Mouse (Mus musculus) midbrain, embryonic 14.5 days (tissue): ENCODE measurements at regions not wholly inside any gene's neighbourhood (a gene's known extent, or its start where the extent isn't known, plus 50 kb on each side); places are given as distances from the start of the nearest gene placed in this dataset.

Experiments used
- ATAC-seq: fragments of 200-750 bp; cut with Nextera tagmentation; 2 replicates; pipeline ENCODE4 v1.8.0; 2017; ENCODE audit warnings: moderate number of reproducible peaks, moderate library complexity; ENCODE audit not compliant: low FRiP score, low TSS enrichment
- DNase-seq: peaks from one replicate; pipeline ENCODE4 v3.0.0-alpha.2; 2015
- H3K27ac ChIP-seq: fragments of 300-500 bp; sonication (generic); replicated peaks from 2 replicates; pipeline ENCODE4 v1.5.1; 2014; ENCODE audit warnings: mild to moderate bottlenecking, low read depth, low read length, moderate library complexity
- H3K27me3 ChIP-seq: fragments of 300-500 bp; sonication (generic); 2 replicates; pipeline ENCODE4 v1.6.1; 2014; ENCODE audit warnings: low read length, control low read depth, mixed read lengths; ENCODE audit not compliant: control insufficient read depth, insufficient read depth
- H3K36me3 ChIP-seq: fragments of 300-500 bp; sonication (generic); 2 replicates; pipeline ENCODE4 v1.6.1; 2014; ENCODE audit warnings: low read length, control low read depth; ENCODE audit not compliant: control insufficient read depth, insufficient read depth
- H3K4me1 ChIP-seq: fragments of 300-500 bp; sonication (generic); 2 replicates; pipeline ENCODE4 v1.6.1; 2014; ENCODE audit warnings: mild to moderate bottlenecking, antibody characterized with exemption, low read length, control low read depth; ENCODE audit not compliant: control insufficient read depth, insufficient read depth
- H3K4me2 ChIP-seq: fragments of 300-500 bp; sonication (generic); 2 replicates; pipeline ENCODE4 v1.6.1; 2014; ENCODE audit warnings: mild to moderate bottlenecking, low read length, moderate library complexity
- H3K4me3 ChIP-seq: fragments of 300-500 bp; sonication (generic); replicated peaks from 2 replicates; pipeline ENCODE4 v1.5.1; 2014; ENCODE audit warnings: low read depth, low read length
- H3K9ac ChIP-seq: fragments of 300-500 bp; sonication (generic); replicated peaks from 2 replicates; pipeline ENCODE4 v1.6.1; 2014; ENCODE audit warnings: mild to moderate bottlenecking, low read length, moderate library complexity
- H3K9me3 ChIP-seq: fragments of 300-500 bp; sonication (generic); 2 replicates; pipeline ENCODE4 v1.6.1; 2016; ENCODE audit warnings: low read length, control low read depth, mixed read lengths; ENCODE audit not compliant: control insufficient read depth
- WGBS: fragments of 180-500 bp; shearing (Covaris S2); extraction: QIAGEN DNeasy Blood & Tissue Kit; methylation state at CpG from one replicate; pipeline ENCODE4 v1.1.7; 2014; 5-methylcytosine and 5-hydroxymethylcytosine counted together

GRCm38 (mm10) chr14:76928706-76929105 is 107.9 kb upstream of the Ccdc122 start:
- DNase-seq = no peak
- Histone ChIP-seq H3K4me1 (no peaks in the 10 kb centered on the region), H3K27ac (no peak overlapping the region), H3K9me3 (no peaks in the 10 kb centered on the region), H3K4me2 (no peak overlapping the region), H3K27me3 (no peaks in the 10 kb centered on the region), H3K4me3 (no peak overlapping the region), H3K9ac (no peak overlapping the region), H3K36me3 (no peaks in the 10 kb centered on the region)
- 95% methylated on average over 3 of the region's 3 CpGs for WGBS
- ATAC-seq = no peak

GRCm38 (mm10) chr14:76927245-76927806 is 109.2 kb upstream of the Ccdc122 start:
- Histone ChIP-seq H3K27ac (no peak overlapping the region), H3K27me3 (no peaks in the 10 kb centered on the region), H3K36me3 (no peaks in the 10 kb centered on the region), H3K9ac (no peak overlapping the region), H3K4me1 (no peaks in the 10 kb centered on the region), H3K4me2 (no peak overlapping the region), H3K4me3 (no peak overlapping the region), H3K9me3 (no peaks in the 10 kb centered on the region)
- DNase-seq = no peak
- WGBS = 79% methylated on average over 5 of the region's 5 CpGs
- no peak for ATAC-seq

GRCm38 (mm10) chr14:76926416-76926815 is 110.2 kb upstream of the Ccdc122 start:
- H3K27me3 ChIP-seq = no peaks in the 10 kb centered on the region
- no peak for ATAC-seq
- DNase-seq = no peak
- H3K27ac ChIP-seq = no peak overlapping the region
- no peaks in the 10 kb centered on the region for H3K9me3 ChIP-seq
- no peaks in the 10 kb centered on the region for H3K4me1 ChIP-seq
- no peak overlapping the region for H3K4me3 ChIP-seq
- no peak overlapping the region for H3K9ac ChIP-seq
- WGBS = 89% methylated on average over 7 of the region's 7 CpGs
- H3K4me2 ChIP-seq = no peak overlapping the region
- H3K36me3 ChIP-seq = no peaks in the 10 kb centered on the region

- WGBS = 79% methylated on average over 6 of the region's 6 CpGs
- no peak overlapping the region for H3K4me2 ChIP-seq
- no peak for ATAC-seq
- no peaks in the 10 kb centered on the region for H3K36me3 ChIP-seq
- no peaks in the 10 kb centered on the region for H3K27me3 ChIP-seq
- H3K27ac ChIP-seq = no peak overlapping the region
- no peak overlapping the region for H3K9ac ChIP-seq
- no peaks in the 10 kb centered on the region for H3K9me3 ChIP-seq
- DNase-seq = no peak
- no peaks in the 10 kb centered on the region for H3K4me1 ChIP-seq
- no peak overlapping the region for H3K4me3 ChIP-seq
These were observed 114.1 kb upstream of the Ccdc122 start for GRCm38 (mm10) chr14:76922399-76922939.

- Histone ChIP-seq H3K9ac (no peak overlapping the region), H3K27ac (no peak overlapping the region), H3K9me3 (no peaks in the 10 kb centered on the region), H3K4me2 (no peak overlapping the region), H3K4me3 (no peak overlapping the region), H3K27me3 (no peaks in the 10 kb centered on the region), H3K36me3 (no peaks in the 10 kb centered on the region), H3K4me1 (no peaks in the 10 kb centered on the region)
- WGBS = 79% methylated on average over 3 of the region's 3 CpGs
- no peak for DNase-seq
- ATAC-seq = no peak
These were observed 118.5 kb upstream of the Ccdc122 start for GRCm38 (mm10) chr14:76918091-76918490.

GRCm38 (mm10) chr14:76917139-76917929 is 119.2 kb upstream of the Ccdc122 start:
- H3K4me3 ChIP-seq = no peak overlapping the region
- WGBS = 80% methylated on average over 10 of the region's 10 CpGs
- H3K9ac ChIP-seq = no peak overlapping the region
- H3K27me3 ChIP-seq = no peaks in the 10 kb centered on the region
- H3K4me2 ChIP-seq = no peak overlapping the region
- H3K27ac ChIP-seq = no peak overlapping the region
- H3K9me3 ChIP-seq = no peaks in the 10 kb centered on the region
- ATAC-seq = no peak
- H3K4me1 ChIP-seq = no peaks in the 10 kb centered on the region
- no peak for DNase-seq
- no peaks in the 10 kb centered on the region for H3K36me3 ChIP-seq

GRCm38 (mm10) chr14:76913850-76914249 is 122.7 kb upstream of the Ccdc122 start:
- no peaks in the 10 kb centered on the region for H3K9me3 ChIP-seq
- DNase-seq (no peak), ATAC-seq (no peak)
- no peak overlapping the region for H3K4me3 ChIP-seq
- H3K27ac ChIP-seq = no peak overlapping the region
- 90% methylated on average over 3 of the region's 3 CpGs for WGBS
- no peak overlapping the region for H3K4me2 ChIP-seq
- H3K36me3 ChIP-seq = no peaks in the 10 kb centered on the region
- H3K4me1 ChIP-seq = no peaks in the 10 kb centered on the region
- no peaks in the 10 kb centered on the region for H3K27me3 ChIP-seq
- no peak overlapping the region for H3K9ac ChIP-seq

GRCm38 (mm10) chr14:76912301-76913001 is 124.1 kb upstream of the Ccdc122 start:
- ATAC-seq = no peak
- H3K4me2 ChIP-seq = no peak overlapping the region
- no peak overlapping the region for H3K4me3 ChIP-seq
- no peak for DNase-seq
- no peak overlapping the region for H3K9ac ChIP-seq
- no peak overlapping the region for H3K27ac ChIP-seq
- no peaks in the 10 kb centered on the region for H3K4me1 ChIP-seq
- WGBS = 68% methylated on average over 8 of the region's 8 CpGs
- H3K27me3 ChIP-seq = no peaks in the 10 kb centered on the region
- no peaks in the 10 kb centered on the region for H3K36me3 ChIP-seq
- no peaks in the 10 kb centered on the region for H3K9me3 ChIP-seq
